Mouse (Mus musculus) stomach, postnatal 0 days (tissue): ENCODE data around the gene Nop9.

ENCODE experiments used
- CTCF ChIP-seq: IDR thresholded peaks from 2 replicates; pipeline ENCODE4 v1.5.1; 2016; ENCODE audit warnings: antibody characterized with exemption, low read depth, mild to moderate bottlenecking, moderate library complexity
- EP300 ChIP-seq: optimal IDR thresholded peaks from 2 replicates; pipeline ENCODE3; 2016; ENCODE audit warnings: antibody characterized with exemption

- TF ChIP-seq CTCF: no peak
- no peak for TF ChIP-seq EP300
Observed at GRCm38 (mm10) chr14:55730116-55730515, 15.4 kb upstream of the Nop9 start.
